Mouse (Mus musculus): ENCODE data around the gene Cd52. TPM values are rescaled to one million over a fixed set of nuclear protein-coding genes. Genes with fewer than 3 reads are reported as not detected.

Cd52 gene
- polyA plus RNA-seq, 1 experiment from 2014 or later, result 28.4 TPM

- H3K4me1 ChIP-seq (ENCODE audit: control insufficient read depth, insufficient read depth, low read length), result no peaks in the 10 kb centered on the region
- H3K36me3 ChIP-seq (ENCODE audit: control insufficient read depth, insufficient read depth, low read length), result no peaks in the 10 kb centered on the region
- no peak overlapping the region for H3K4me2 ChIP-seq (ENCODE audit: low read depth, low read length)
- no peak overlapping the region for H3K27ac ChIP-seq (ENCODE audit: low read length)
- H3K4me3 ChIP-seq (ENCODE audit: low read length), result no peak overlapping the region
- WGBS, result 45% methylated on average over 8 of the region's 8 CpGs
- no peak overlapping the region for H3K9ac ChIP-seq (ENCODE audit: low read depth, low read length)
- H3K27me3 ChIP-seq (replicated peaks; ENCODE audit: control insufficient read depth, insufficient read depth, low read length), result no peaks in the 10 kb centered on the region
- ATAC-seq, result no peak
- H3K9me3 ChIP-seq (ENCODE audit: control insufficient read depth, low read length), result no peaks in the 10 kb centered on the region
Measured at GRCm38 (mm10) chr4:134098628-134099027, 3.7 kb upstream of the Cd52 start.

GRCm38 (mm10) chr4:134097015-134097608 lies 2.2 kb upstream of the Cd52 start:
- no peak overlapping the region for H3K9ac ChIP-seq (ENCODE audit: low read depth, low read length)
- H3K27me3 ChIP-seq (replicated peaks; ENCODE audit: control insufficient read depth, insufficient read depth, low read length), result no peaks in the 10 kb centered on the region
- H3K27ac ChIP-seq (ENCODE audit: low read length), result 0 out of 2 replicates have a peak overlapping the region, but pooled peaks have one; percentile 5
- H3K4me3 ChIP-seq (ENCODE audit: low read length), result no peak overlapping the region
- H3K36me3 ChIP-seq (ENCODE audit: control insufficient read depth, insufficient read depth, low read length), result no peaks in the 10 kb centered on the region
- no peaks in the 10 kb centered on the region for H3K9me3 ChIP-seq (ENCODE audit: control insufficient read depth, low read length)
- ATAC-seq, result no peak
- H3K4me1 ChIP-seq (ENCODE audit: control insufficient read depth, insufficient read depth, low read length), result no peaks in the 10 kb centered on the region
- WGBS, result 78% methylated on average over 5 of the region's 5 CpGs
- no peak overlapping the region for H3K4me2 ChIP-seq (ENCODE audit: low read depth, low read length)

GRCm38 (mm10) chr4:134096120-134096519 lies 1.2 kb upstream of the Cd52 start:
- no peak overlapping the region for H3K4me3 ChIP-seq (ENCODE audit: low read length)
- H3K36me3 ChIP-seq (ENCODE audit: control insufficient read depth, insufficient read depth, low read length), result no peaks in the 10 kb centered on the region
- H3K27me3 ChIP-seq (replicated peaks; ENCODE audit: control insufficient read depth, insufficient read depth, low read length), result no peaks in the 10 kb centered on the region
- ATAC-seq, result no peak
- no peak overlapping the region for H3K4me2 ChIP-seq (ENCODE audit: low read depth, low read length)
- no peak overlapping the region for H3K27ac ChIP-seq (ENCODE audit: low read length)
- WGBS, result 84% methylated on average over 3 of the region's 3 CpGs
- H3K9me3 ChIP-seq (ENCODE audit: control insufficient read depth, low read length), result no peaks in the 10 kb centered on the region
- H3K4me1 ChIP-seq (ENCODE audit: control insufficient read depth, insufficient read depth, low read length), result no peaks in the 10 kb centered on the region
- no peak overlapping the region for H3K9ac ChIP-seq (ENCODE audit: low read depth, low read length)

- no peaks in the 10 kb centered on the region; the same call in 1 of the 2 replicates for H3K4me1 ChIP-seq (ENCODE audit: control insufficient read depth, insufficient read depth, low read length)
- H3K36me3 ChIP-seq (ENCODE audit: control insufficient read depth, insufficient read depth, low read length), result no peaks in the 10 kb centered on the region
- WGBS, result 80% methylated on average over 7 of the region's 7 CpGs
- no peak overlapping the region for H3K27ac ChIP-seq (ENCODE audit: low read length)
- no peaks in the 10 kb centered on the region for H3K27me3 ChIP-seq (replicated peaks; ENCODE audit: control insufficient read depth, insufficient read depth, low read length)
- H3K4me2 ChIP-seq (ENCODE audit: low read depth, low read length), result no peak overlapping the region
- H3K9me3 ChIP-seq (ENCODE audit: control insufficient read depth, low read length), result no peaks in the 10 kb centered on the region
- no peak overlapping the region for H3K4me3 ChIP-seq (ENCODE audit: low read length)
- H3K9ac ChIP-seq (ENCODE audit: low read depth, low read length), result no peak overlapping the region
- ATAC-seq, result no peak
Measured at GRCm38 (mm10) chr4:134094004-134094564, 798 bp downstream of the Cd52 start.

- H3K4me1 ChIP-seq (ENCODE audit: control insufficient read depth, insufficient read depth, low read length), result no peaks in the 10 kb centered on the region; the same call in 1 of the 2 replicates
Measured at GRCm38 (mm10) chr4:134092382-134093288, 2.2 kb downstream of the Cd52 start.

GRCm38 (mm10) chr4:134091225-134091529 lies 3.7 kb downstream of the Cd52 start:
- 82% methylated on average over 6 of the region's 6 CpGs for WGBS

More at GRCm38 (mm10) chr4:134092382-134093288, 2.2 kb downstream of the Cd52 start:
- WGBS, result 74% methylated on average over 6 of the region's 6 CpGs
- no peak overlapping the region for H3K9ac ChIP-seq (ENCODE audit: low read depth, low read length)
- H3K4me2 ChIP-seq (ENCODE audit: low read depth, low read length), result no peak overlapping the region
- H3K27me3 ChIP-seq (replicated peaks; ENCODE audit: control insufficient read depth, insufficient read depth, low read length), result no peaks in the 10 kb centered on the region
- no peak overlapping the region for H3K27ac ChIP-seq (ENCODE audit: low read length)
- H3K9me3 ChIP-seq (ENCODE audit: control insufficient read depth, low read length), result no peaks in the 10 kb centered on the region
- no peaks in the 10 kb centered on the region for H3K36me3 ChIP-seq (ENCODE audit: control insufficient read depth, insufficient read depth, low read length)
- H3K4me3 ChIP-seq (ENCODE audit: low read length), result no peak overlapping the region
- no peak for ATAC-seq

GRCm38 (mm10) chr4:134090521-134091224 lies 4.2 kb downstream of the Cd52 start:
- H3K4me2 ChIP-seq (ENCODE audit: low read depth, low read length), result no peak overlapping the region
- no peaks in the 10 kb centered on the region for H3K36me3 ChIP-seq (ENCODE audit: control insufficient read depth, insufficient read depth, low read length)
- H3K27me3 ChIP-seq (replicated peaks; ENCODE audit: control insufficient read depth, insufficient read depth, low read length), result no peaks in the 10 kb centered on the region
- no peak overlapping the region for H3K4me3 ChIP-seq (ENCODE audit: low read length)
- no peaks in the 10 kb centered on the region; the same call in 1 of the 2 replicates for H3K4me1 ChIP-seq (ENCODE audit: control insufficient read depth, insufficient read depth, low read length)
- 81% methylated on average over 16 of the region's 16 CpGs for WGBS
- H3K27ac ChIP-seq (ENCODE audit: low read length), result no peak overlapping the region
- H3K9ac ChIP-seq (ENCODE audit: low read depth, low read length), result no peak overlapping the region
- H3K9me3 ChIP-seq (ENCODE audit: control insufficient read depth, low read length), result no peaks in the 10 kb centered on the region
- ATAC-seq, result no peak

More at GRCm38 (mm10) chr4:134091225-134091529, 3.7 kb downstream of the Cd52 start:
- no peaks in the 10 kb centered on the region for H3K36me3 ChIP-seq (ENCODE audit: control insufficient read depth, insufficient read depth, low read length)
- H3K4me3 ChIP-seq (ENCODE audit: low read length), result no peak overlapping the region
- H3K9ac ChIP-seq (ENCODE audit: low read depth, low read length), result no peak overlapping the region
- H3K4me2 ChIP-seq (ENCODE audit: low read depth, low read length), result no peak overlapping the region
- no peaks in the 10 kb centered on the region for H3K9me3 ChIP-seq (ENCODE audit: control insufficient read depth, low read length)
- H3K4me1 ChIP-seq (ENCODE audit: control insufficient read depth, insufficient read depth, low read length), result no peaks in the 10 kb centered on the region; the same call in 1 of the 2 replicates
- no peak overlapping the region for H3K27ac ChIP-seq (ENCODE audit: low read length)
- H3K27me3 ChIP-seq (replicated peaks; ENCODE audit: control insufficient read depth, insufficient read depth, low read length), result no peaks in the 10 kb centered on the region
- ATAC-seq, result no peak

- no peak overlapping the region for H3K27ac ChIP-seq (ENCODE audit: low read length)
- 0 out of 2 replicates have a peak, but pooled peaks cover 3% of the 10 kb centered on the region for H3K36me3 ChIP-seq (ENCODE audit: control insufficient read depth, insufficient read depth, low read length)
- no peak overlapping the region for H3K4me3 ChIP-seq (ENCODE audit: low read length)
- H3K9me3 ChIP-seq (ENCODE audit: control insufficient read depth, low read length), result no peaks in the 10 kb centered on the region
- WGBS, result 80% methylated on average over 9 of the region's 9 CpGs
- no peaks in the 10 kb centered on the region; the same call in 1 of the 2 replicates for H3K4me1 ChIP-seq (ENCODE audit: control insufficient read depth, insufficient read depth, low read length)
- no peaks in the 10 kb centered on the region for H3K27me3 ChIP-seq (replicated peaks; ENCODE audit: control insufficient read depth, insufficient read depth, low read length)
- no peak overlapping the region for H3K9ac ChIP-seq (ENCODE audit: low read depth, low read length)
- H3K4me2 ChIP-seq (ENCODE audit: low read depth, low read length), result no peak overlapping the region
- ATAC-seq, result 0 out of 2 replicates have a peak, but pooled peaks have one; percentile 15
Measured at GRCm38 (mm10) chr4:134089029-134089428, 5.9 kb downstream of the Cd52 start.

- WGBS, result 33% methylated on average over 7 of the region's 7 CpGs
- ATAC-seq, result peak; percentile 80
- Histone ChIP-seq H3K36me3 (ENCODE audit: control insufficient read depth, insufficient read depth, low read length) (0 out of 2 replicates have a peak, but pooled peaks cover 3% of the 10 kb centered on the region), H3K9ac (ENCODE audit: low read depth, low read length) (no peak overlapping the region), H3K4me3 (ENCODE audit: low read length) (no peak overlapping the region), H3K27ac (ENCODE audit: low read length) (no peak overlapping the region), H3K4me2 (ENCODE audit: low read depth, low read length) (no peak overlapping the region), H3K27me3 (replicated peaks; ENCODE audit: control insufficient read depth, insufficient read depth, low read length) (no peaks in the 10 kb centered on the region), H3K4me1 (ENCODE audit: control insufficient read depth, insufficient read depth, low read length) (peaks cover 4% of the 10 kb centered on the region), H3K9me3 (ENCODE audit: control insufficient read depth, low read length) (no peaks in the 10 kb centered on the region)
Measured at GRCm38 (mm10) chr4:134087412-134087811, 7.5 kb downstream of the Cd52 start.

Data from intestine, embryonic 16.5 days (tissue).